Mouse (Mus musculus) layer of hippocampus, postnatal 14 days (tissue): ENCODE measurements around the gene Aven. TPM values are rescaled to one million over a fixed set of nuclear protein-coding genes. Genes with fewer than 3 reads are reported as not detected.

Experiments
- DNase-seq, 2 experiments: peaks; one replicate each; pipeline ENCODE4 v3.0.0; 2021 to 2022; ENCODE audit warnings: low spot score in 2 of 2, mixed read lengths in 1 of 2
- microRNA-seq, 2 experiments: library from miRNA; unstranded; fragments of <30 nt; microRNA quantifications; one replicate each; pipeline ENCODE4 v1.2.0; 2021
- total RNA-seq, 2 experiments: library from RNA; stranded (reverse); gene quantifications; 2 replicates each; pipeline ENCODE4 v1.2.3; 2021

Gene Aven
- total RNA-seq, 2 experiments from 2014 or later = 7.9 to 8.0 TPM

- no peak for DNase-seq
These were observed 144.4 kb downstream of the Aven start for GRCm38 (mm10) chr2:112637206-112637605.

DNA sequence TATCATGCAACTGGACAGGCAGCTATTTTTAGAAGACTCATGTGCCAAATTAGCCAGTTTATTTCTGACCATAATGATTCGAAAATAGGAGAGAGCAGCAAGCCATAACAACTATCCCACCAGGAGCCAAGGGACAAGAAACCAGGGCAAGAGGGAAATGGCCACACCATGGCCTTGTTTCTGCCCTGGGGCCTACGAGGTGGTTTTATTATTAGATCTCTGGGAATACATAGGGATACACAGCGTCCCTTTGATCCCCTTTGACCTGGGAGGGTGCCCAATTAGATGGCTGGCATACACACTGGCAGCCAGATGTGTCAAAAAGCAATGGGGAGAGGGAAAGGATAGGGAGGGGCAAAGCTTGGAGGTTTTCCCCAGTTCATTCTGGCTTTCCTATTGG lies 161.1 kb downstream of the Aven start:
- no peak for DNase-seq

DNA sequence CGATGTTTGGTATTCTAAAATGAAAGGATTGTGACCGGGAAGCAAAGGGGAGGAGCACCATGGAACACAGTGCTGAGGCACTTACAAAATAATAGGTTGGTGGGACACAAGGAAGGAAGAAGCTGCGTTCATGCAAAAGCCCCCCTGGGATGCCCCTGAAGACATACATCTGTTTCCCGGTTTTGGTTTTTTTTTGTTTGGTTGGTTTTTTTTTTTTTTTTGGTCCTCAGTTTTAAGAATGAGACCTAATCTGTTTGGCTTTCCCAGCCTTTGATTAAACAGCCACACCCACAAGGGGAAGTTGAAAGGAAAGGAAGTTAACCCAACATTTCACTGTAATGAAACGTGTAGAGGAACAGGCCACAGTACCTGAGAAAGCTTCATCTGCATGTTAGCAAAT lies 163.4 kb downstream of the Aven start:
- DNase-seq = no peak

DNA sequence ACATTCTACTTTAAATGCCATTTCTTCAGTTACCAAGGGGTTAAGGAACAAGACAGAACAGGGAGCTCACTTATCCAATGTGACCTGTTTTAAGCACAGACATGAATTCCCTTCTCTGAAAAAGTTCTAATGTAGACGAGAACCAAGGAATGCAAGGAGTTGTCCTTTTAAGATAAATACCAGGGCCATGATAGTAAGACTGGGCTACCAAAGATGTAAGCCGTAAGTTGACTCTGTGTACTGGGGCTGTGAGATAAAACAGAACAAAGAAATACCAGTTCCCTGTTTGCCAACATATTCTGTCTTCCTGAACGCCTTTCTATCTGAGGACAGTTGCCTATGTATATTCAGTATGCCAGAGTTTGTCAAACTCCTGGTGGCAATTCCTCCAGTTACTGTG lies 176.7 kb downstream of the Aven start:
- DNase-seq = no peak

GRCm38 (mm10) chr2:112676175-112676574 lies 183.4 kb downstream of the Aven start:
- DNase-seq = no peak

DNA sequence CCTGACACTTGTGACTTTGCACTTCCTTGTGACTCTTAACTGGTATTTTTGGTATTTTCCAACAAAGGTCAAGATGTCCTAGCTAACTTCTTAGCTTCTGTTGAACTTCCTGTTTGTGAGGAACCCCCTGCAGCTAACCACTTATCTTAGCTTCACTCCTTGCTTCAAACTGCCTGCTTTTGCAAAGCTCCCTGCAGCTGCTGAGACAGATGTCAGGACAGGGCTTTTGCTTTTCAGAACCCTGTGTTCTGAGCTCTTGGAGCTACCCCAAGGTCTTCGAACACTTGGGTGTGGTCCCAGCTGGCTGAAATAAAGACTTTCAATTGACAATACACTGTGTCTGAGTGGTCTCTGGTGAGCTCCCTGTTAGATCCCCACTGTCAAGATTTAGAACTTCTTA lies 184.0 kb downstream of the Aven start:
- no peak for DNase-seq

DNA sequence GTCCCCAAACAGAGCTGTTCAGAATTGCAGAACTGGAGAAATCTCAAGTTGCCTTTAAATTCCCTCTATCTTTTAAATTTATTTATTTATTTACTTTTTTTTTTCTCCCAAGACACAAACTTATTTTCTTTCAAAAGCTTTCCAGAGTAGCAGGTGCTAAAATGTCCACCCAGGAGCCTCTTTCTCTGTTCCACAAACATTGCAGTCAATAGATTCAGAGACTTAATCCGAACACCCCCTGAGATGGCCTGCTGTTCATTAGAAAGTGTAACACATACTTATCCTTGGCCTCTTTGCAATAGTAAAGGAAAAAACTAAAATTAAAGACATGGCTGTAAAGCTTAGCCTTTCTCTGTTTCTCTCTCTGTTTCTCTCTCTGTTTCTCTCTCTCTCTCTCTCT lies 184.5 kb downstream of the Aven start:
- no peak for DNase-seq

DNA sequence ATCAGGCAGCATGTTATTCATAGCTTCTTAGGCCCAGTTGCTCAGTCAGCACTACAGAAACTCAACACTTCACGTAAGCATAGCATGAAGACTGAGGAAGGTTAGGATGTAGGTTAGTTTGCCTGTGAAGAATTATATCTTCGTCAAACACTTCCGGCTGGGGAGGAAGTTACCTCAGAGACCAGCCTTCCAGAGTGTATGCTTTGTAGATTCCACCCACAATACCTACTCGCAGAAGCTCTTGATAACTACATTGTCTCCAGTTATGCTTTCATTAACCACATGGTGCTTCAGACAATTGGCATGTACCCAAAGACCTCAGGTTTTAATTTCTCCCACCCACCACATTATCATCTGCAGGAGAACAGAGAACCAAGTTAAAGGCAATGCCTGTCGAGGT lies 189.1 kb downstream of the Aven start:
- no peak for DNase-seq

Small RNA genes within 50 kb of the gene (microRNA-seq; reads per million reads assigned to microRNA genes)
- 0 reads per million in 2 experiments for gene Gm44374

Other genes with a start within 250 kb of the Aven start
- gene Nutm1, start 233.7 kb upstream of the Aven start, total RNA-seq = not detected
- 10 to 100 TPM; 66.1 to 67.8 TPM for gene Nop10, start 231.0 kb upstream of the Aven start, total RNA-seq
- gene Slc12a6, start 227.1 kb upstream of the Aven start, total RNA-seq = 10 to 100 TPM; 84.5 to 95.5 TPM
- gene Gm21985, start 226.7 kb upstream of the Aven start, total RNA-seq = 1 to 10 TPM in 1 of 2 experiments, under 1 TPM in 1; 0.98 to 1.8 TPM
- 100 to 1,000 TPM; 160 to 166 TPM for gene Emc4, start 124.9 kb upstream of the Aven start, total RNA-seq
- gene Katnbl1, start 113.8 kb upstream of the Aven start, total RNA-seq = 10 to 100 TPM; 11.2 to 12.0 TPM
- 10 to 100 TPM; 38.8 to 39.6 TPM for gene Emc7, start 38.0 kb upstream of the Aven start, total RNA-seq
- 10 to 100 TPM; 10.3 to 12.4 TPM for gene Chrm5, start 12.2 kb upstream of the Aven start, total RNA-seq